Mouse (Mus musculus) kidney, adult 18-20 months (tissue): ENCODE results near the gene Trim8.

Experiments used
- DNase-seq: peaks from one replicate; pipeline ENCODE4 v3.0.0; 2021

Gene Trim8

DNA sequence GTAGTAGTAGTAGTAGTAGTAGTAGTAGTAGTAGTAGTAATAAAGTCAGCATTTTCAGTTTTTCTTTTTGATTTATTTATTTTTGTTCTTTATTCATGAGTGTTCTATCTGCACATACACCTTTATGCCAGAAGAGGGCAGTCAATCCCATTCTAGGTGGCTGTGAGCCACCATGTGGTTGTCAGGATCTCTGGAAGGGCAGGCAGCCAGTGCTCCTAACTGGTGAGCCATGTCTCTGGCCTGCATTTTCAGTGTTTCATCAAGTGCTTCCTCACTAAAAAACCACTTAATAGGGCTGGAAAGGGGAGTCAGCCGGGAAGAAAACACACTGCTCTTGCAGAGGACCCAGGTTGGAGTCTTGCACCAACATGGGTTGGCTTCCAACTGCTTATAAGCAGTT, 60.6 kb downstream of the Trim8 start:
- peak; percentile 59 for DNase-seq

DNA sequence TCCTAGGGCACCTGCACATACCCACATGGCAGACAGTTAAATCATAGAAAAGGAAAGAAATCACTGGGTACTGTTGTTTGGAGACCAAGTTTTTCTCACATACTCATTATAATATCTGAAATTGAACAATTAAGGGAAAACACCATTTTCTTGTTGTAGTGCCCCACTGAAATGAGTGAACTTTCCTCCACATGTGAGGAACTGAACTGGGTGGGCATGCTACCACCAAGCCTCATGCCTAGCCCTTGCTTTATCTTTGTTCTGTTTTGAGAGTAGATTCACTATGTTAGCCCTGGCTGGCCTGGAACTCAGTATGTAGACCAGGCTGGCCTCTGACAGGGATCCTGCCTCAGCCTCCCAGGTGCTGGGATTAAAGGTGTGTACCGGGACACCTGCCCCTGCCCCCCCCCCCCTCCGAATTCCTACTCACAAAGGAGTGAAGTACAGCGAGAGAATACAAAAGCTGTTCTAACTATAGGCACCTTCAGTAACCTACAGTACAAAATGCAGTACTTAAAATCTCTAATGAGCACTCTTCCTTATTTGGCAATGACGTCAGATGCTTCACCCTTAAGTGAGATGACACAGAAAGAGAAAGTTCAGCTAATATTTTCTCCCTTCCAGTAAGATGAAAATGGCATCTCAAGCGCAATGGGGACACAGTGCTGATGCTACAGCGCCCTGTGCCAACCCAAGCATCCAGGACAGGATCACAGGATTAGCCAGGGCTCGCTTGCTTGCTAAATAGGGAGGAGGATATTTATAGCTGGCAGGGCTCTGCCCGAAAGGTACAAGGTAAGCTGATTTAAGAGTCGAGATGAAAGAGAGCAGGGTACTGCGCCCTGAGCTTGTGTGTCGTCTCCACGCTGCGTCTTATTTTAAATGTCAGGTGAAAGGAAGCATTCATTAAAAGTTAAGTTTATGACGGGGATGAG, 61.3 kb downstream of the Trim8 start:
- no peak for DNase-seq

DNA sequence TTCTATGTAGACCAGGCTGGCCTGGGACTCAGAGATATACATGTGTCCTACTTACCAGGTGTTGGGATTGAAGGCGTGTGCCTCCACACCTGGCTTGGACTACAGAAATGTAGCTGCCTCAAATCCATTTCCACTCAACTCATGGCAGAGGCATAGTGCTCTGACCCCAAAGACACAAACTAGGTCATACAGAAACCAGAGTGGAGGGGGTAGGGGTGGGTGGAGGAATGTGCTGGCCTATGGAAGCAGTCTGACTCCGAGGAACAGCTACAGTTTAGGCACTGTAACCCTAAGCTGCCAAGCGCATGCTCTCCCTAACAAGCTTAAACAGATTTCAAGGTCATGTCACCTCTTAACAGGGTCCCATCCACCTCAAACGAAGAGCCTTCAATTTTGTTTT, 62.1 kb downstream of the Trim8 start:
- DNase-seq = no peak

DNA sequence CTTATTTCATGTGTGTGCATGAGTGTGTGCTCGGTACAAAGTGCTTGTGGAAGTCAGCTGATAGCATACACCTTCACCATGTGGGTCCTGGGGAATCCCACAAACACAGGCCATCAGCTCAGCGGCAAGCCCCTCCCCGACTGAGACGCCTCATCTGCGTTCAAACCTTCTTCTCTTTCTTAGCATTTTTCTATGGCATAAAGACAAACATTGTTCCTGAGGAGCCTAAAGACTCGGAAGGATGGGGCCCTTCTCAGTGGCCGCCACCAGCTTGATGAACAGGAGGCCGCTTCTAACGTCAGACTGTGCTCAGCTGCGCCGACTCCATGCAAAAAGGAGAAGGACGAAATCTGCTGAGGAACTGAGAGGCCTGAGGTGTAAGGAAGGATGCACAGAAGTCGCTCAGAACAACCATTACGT, 62.6 kb downstream of the Trim8 start:
- DNase-seq = no peak
